Mouse (Mus musculus): ENCODE data around the gene Zfp148. TPM values are rescaled to one million over a fixed set of nuclear protein-coding genes. Genes with fewer than 3 reads are reported as not detected.

Gene Zfp148
- total and polyA plus RNA-seq, 3 experiments, result 15.6 to 22.2 (median 19.2) TPM

DNA sequence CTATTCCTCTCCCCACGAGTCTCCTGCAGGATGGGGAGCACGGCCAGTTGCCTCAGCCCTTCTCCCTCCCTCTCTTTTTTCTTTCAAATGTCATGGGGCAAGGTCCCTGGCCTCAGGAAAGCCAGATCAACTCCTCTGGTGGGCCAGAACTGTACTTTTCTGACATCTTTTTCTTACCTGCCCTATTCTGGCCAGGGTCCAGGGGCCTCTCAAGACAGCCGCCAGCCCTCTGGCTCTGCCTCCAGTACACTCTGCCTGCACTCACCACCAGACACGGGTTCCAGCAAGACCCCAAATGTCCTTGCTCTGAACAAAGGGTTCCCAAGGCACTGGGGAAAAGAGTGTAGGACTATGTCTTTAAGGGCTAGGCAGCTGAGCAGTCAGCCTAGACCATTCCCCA lies 137.0 kb downstream of the Zfp148 start:
- H3K27ac ChIP-seq (ENCODE audit: control insufficient read depth, low read depth, low read length), result no peak overlapping the region
- no peak overlapping the region for H3K9ac ChIP-seq (ENCODE audit: control insufficient read depth, low read depth, low read length, poor library complexity, severe bottlenecking)
- no peaks in the 10 kb centered on the region for H3K79me2 ChIP-seq (ENCODE audit: control insufficient read depth, insufficient read depth, low read length, poor library complexity)

DNA sequence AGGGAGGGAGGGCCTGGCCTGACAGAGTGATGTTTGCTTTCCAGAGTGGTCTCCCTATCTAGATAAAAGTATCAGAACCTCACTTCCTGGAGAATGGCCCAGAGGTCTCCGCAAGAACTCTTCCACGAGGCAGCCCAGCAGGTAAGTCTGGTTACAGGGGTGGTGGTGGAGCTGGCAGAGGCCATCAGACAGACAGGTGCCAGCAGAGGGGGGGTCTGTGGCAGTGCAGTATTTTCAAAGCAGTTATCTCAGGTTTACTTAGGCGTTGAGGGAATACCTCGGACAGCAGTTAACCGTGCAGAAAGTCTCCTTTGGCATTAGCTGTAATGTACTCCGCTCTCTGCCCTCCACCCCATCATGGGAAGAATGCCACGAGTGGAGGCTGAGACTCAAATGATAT lies 137.6 kb downstream of the Zfp148 start:
- Histone ChIP-seq H3K4me1 (ENCODE audit: control insufficient read depth in 1 of 2, insufficient read depth in 2 of 2, low read length in 2 of 2) (no peaks in the 10 kb centered on the region), H3K27ac (ENCODE audit: control insufficient read depth, low read depth, low read length) (no peak overlapping the region), H3K36me3 (ENCODE audit: control insufficient read depth in 1 of 2, insufficient read depth in 2 of 2, low read length in 2 of 2) (no peaks in the 10 kb centered on the region), H3K9me3 (replicated peaks; ENCODE audit: insufficient read depth, low read length) (no peaks in the 10 kb centered on the region), H3K79me2 (ENCODE audit: control insufficient read depth, insufficient read depth, low read length, poor library complexity) (no peaks in the 10 kb centered on the region), H3K9ac (ENCODE audit: control insufficient read depth, low read depth, low read length, poor library complexity, severe bottlenecking) (no peak overlapping the region), H3K27me3 (ENCODE audit: control insufficient read depth in 1 of 2, insufficient read depth in 2 of 2, low read length in 2 of 2) (no peaks in the 10 kb centered on the region; a peak in 2 of 4 replicates), H3K4me3 (ENCODE audit: control insufficient read depth in 1 of 2, insufficient read depth in 1 of 2, low read depth in 2 of 2, low read length in 2 of 2) (no peak overlapping the region)
- DNase-seq (ENCODE audit: low read depth, low spot score), result no peak
- no peak for TF ChIP-seq CTCF (IDR thresholded peaks at IDR 0.05 in 2 of 3, conservative IDR thresholded peaks at IDR 0.05 in 1 of 3; ENCODE audit: control insufficient read depth in 1 of 3, insufficient read depth in 1 of 3, low read depth in 2 of 3, low read length in 3 of 3, poor library complexity in 1 of 3, severe bottlenecking in 1 of 3)
- TF ChIP-seq MYC (IDR thresholded peaks at IDR 0.05; ENCODE audit: low read depth, low read length), result no peak
- no peak for TF ChIP-seq JUND (IDR thresholded peaks at IDR 0.05; ENCODE audit: low read depth, low read length)
- TF ChIP-seq MYB (IDR thresholded peaks at IDR 0.05; ENCODE audit: low read depth, low read length), result no peak
- TF ChIP-seq RCOR1 (IDR thresholded peaks at IDR 0.05; ENCODE audit: low read depth, low read length), result no peak
- TF ChIP-seq TBP (IDR thresholded peaks at IDR 0.05; ENCODE audit: low read depth, low read length), result no peak
- TF ChIP-seq ZNF384 (IDR thresholded peaks at IDR 0.05; ENCODE audit: low read depth, low read length), result no peak

More for the DNA sequence above, 137.0 kb downstream of the Zfp148 start:
- no peak overlapping the region for H3K4me3 ChIP-seq (ENCODE audit: control insufficient read depth in 1 of 2, insufficient read depth in 1 of 2, low read depth in 2 of 2, low read length in 2 of 2)
- no peak for DNase-seq (ENCODE audit: low read depth, low spot score)
- TF ChIP-seq NRF1 (IDR thresholded peaks at IDR 0.05; ENCODE audit: insufficient read depth, low read depth, low read length, poor library complexity, severe bottlenecking) (no peak), USF2 (IDR thresholded peaks at IDR 0.05; ENCODE audit: borderline replicate concordance in 1 of 2, insufficient read depth in 1 of 2, low read depth in 1 of 2, low read length in 2 of 2) (no peak), RAD21 (IDR thresholded peaks at IDR 0.05; ENCODE audit: low read depth, low read length) (no peak), SIN3A (IDR thresholded peaks at IDR 0.05; ENCODE audit: low read length) (no peak), MEF2A (IDR thresholded peaks at IDR 0.05; ENCODE audit: extremely low read depth, insufficient replicate concordance, low read depth, low read length, poor library complexity, severe bottlenecking) (no peak), MYB (IDR thresholded peaks at IDR 0.05; ENCODE audit: low read depth, low read length) (no peak), POLR2AphosphoS2 (IDR thresholded peaks at IDR 0.05; ENCODE audit: low read length) (no peak), USF1 (IDR thresholded peaks at IDR 0.05; ENCODE audit: low read depth, low read length) (no peak), NELFE (IDR thresholded peaks at IDR 0.05; ENCODE audit: low read depth, low read length) (no peak)
- H3K36me3 ChIP-seq (ENCODE audit: control insufficient read depth in 1 of 2, insufficient read depth in 2 of 2, low read length in 2 of 2), result no peaks in the 10 kb centered on the region
- H3K27me3 ChIP-seq (ENCODE audit: control insufficient read depth in 1 of 2, insufficient read depth in 2 of 2, low read length in 2 of 2), result no peaks in the 10 kb centered on the region; a peak in 2 of 4 replicates
- no peaks in the 10 kb centered on the region for H3K4me1 ChIP-seq (ENCODE audit: control insufficient read depth in 1 of 2, insufficient read depth in 2 of 2, low read length in 2 of 2)
- no peaks in the 10 kb centered on the region for H3K9me3 ChIP-seq (replicated peaks; ENCODE audit: insufficient read depth, low read length)

Data from MEL (cell line).